Mouse (Mus musculus) layer of hippocampus, adult 8-10 months (tissue): ENCODE data around the gene Trim52. TPM values are rescaled to one million over a fixed set of nuclear protein-coding genes. Genes with fewer than 3 reads are reported as not detected.

Source experiments
- total RNA-seq, 4 experiments: library from RNA; stranded (reverse); gene quantifications; 2 replicates each; pipeline ENCODE4 v1.2.4; 2022

The Trim52 gene
- total RNA-seq, 4 experiments from 2014 or later, result not detected

Other genes with a start within 250 kb of the Trim52 start
- 10 to 100 TPM; 69.0 to 80.8 (median 69.4) TPM for gene Spry2, start 209.4 kb upstream of the Trim52 start, total RNA-seq